Mouse (Mus musculus): ENCODE measurements around the gene Tinf2.

DNA sequence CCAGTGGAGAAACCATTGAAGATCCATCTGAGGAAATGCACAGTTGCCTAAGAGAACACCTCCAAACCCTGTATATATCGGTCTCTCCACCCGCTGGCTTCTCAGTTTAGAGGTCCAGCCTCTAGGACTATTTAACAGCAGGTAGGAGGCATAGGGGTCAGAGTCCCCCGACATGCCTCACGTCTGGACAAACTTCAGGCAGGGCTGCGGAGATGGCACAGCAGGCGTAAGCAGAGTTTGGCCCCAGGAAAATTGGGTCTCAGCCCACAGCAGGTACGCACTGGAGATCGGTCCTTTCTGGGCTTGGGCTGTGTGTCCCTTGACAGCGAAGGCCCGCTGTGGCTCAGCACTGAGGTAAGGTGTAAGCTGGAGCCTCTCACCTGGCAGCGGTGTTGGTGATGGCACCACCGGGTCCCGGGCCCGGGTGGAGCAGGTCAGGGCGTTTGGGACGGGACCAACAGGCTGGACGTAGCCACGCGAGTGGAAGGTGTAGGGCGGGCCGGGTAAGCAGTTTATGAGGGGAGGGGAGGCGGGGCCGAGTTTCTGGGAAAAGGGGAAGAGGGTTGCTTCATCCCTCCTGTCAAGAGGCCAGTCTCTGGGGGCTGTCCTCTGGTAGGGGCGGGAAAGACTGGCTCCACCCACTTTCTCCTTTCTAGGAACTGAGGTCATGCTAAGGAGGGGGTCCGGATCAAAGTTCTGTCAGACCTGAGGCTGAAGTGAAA lies 31.5 kb upstream of the Tinf2 start:
- TF ChIP-seq CTCF (IDR thresholded peaks at IDR 0.05; ENCODE audit: low read depth, low read length) = no peak
- TF ChIP-seq POLR2A (IDR thresholded peaks at IDR 0.05; ENCODE audit: insufficient read depth, low read length) = no peak
